Mouse (Mus musculus) E14TG2a.4 (cell line): ENCODE measurements around the gene Samt2.
"Not testable (repeated sequence)": the region's sequence is repeated elsewhere in the genome, so short reads cannot be mapped to it uniquely, and the experiment has no call there.

ENCODE experiments used
- CTCF ChIP-seq: conservative IDR thresholded peaks from 2 replicates; pipeline ENCODE4 v1.5.1; 2014; ENCODE audit warnings: low read length
- NANOG ChIP-seq: IDR thresholded peaks from 2 replicates; pipeline ENCODE4 v1.6.1; 2014; ENCODE audit warnings: borderline replicate concordance, low read length, mixed read lengths

DNA sequence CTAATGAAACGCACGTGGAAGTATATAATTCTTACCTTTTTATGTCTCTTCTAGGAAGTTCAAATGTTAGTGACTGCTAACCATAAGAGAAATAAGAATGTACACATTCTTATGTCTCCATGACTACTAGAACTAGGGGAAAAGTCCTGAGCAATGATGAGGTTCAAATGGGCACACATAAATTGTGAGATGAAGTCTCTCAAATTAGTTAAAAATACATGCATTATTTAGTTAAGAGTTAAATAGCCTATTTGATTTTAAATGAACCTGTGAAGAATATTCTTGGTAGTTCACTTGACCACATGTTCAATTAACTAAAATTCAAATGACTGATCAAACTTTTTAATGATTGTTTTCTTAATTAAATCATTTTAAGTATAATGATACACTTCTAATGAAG is at the start of gene Samt2:
- TF ChIP-seq NANOG, CTCF: not testable (repeated sequence)
